Mouse (Mus musculus): ENCODE measurements around the gene Gpr141. TPM values are rescaled to one million over a fixed set of nuclear protein-coding genes. Genes with fewer than 3 reads are reported as not detected.

Gene Gpr141
- polyA plus RNA-seq (2016; fragmentation: Nextera tagmentation; extraction: Ambion mirVana), result 0.10 and 0.40 TPM in 2 replicates

DNA sequence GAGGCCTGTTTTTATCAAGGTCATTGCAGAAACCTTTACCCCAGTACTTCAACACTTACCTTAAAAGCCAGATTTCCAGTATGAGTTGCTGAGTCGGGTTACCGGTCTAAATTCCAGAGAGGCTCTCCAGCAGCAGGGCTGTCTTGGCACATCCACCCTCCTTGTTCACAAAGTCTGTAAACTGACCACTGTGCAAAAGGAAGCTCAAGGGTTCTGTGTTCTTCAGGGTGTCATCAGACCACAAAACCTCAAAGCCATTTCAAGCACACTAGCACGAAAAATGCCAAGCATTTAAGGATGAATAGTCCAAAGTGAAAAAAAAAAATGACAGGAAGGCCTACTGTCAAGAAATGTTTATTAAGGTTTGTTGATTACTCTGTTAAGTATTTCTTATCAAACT lies at the start of gene Gpr141:
Gene Gpr141 (minus strand): TSS at position 187 of the 400 bp plus-strand sequence.
- no peaks in the 10 kb centered on the region for H3K4me1 ChIP-seq
- no peak for ATAC-seq (ENCODE audit: low FRiP score, low read depth)
- no peaks in the 10 kb centered on the region for H3K9me3 ChIP-seq
- H3K36me3 ChIP-seq, result no peaks in the 10 kb centered on the region
- H3K27ac ChIP-seq, result no peak within 1 kb of the TSS
- no peak within 1 kb of the TSS for H3K4me3 ChIP-seq
- 66% methylated on average over 3 of the region's 3 CpGs for WGBS
- H3K27me3 ChIP-seq (replicated peaks), result no peaks in the 10 kb centered on the region
- H3K9ac ChIP-seq, result no peak within 1 kb of the TSS
- no peak within 1 kb of the TSS for H3K4me2 ChIP-seq (replicated peaks)

DNA sequence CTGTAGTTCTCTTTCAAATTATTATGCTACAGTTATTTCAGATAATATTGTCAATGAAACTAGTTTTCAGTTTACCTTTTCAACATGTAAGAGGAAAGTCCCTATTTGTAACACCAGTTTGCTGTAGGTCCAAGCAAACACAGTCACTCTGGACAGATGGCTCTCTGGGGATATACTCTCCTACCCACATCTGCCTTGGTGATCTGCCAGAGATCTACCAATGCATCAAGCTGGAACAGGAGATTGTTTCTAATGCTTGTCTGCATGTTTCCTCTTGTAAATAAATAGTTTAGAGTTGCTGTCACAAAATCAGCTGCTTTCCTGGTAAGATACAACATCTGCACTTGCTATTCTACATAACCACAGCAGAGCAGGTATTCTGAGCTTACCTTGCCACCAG lies 40.2 kb upstream of the Gpr141 start:
- Histone ChIP-seq H3K9me3 (no peaks in the 10 kb centered on the region), H3K27ac (no peak overlapping the region), H3K4me2 (replicated peaks) (no peak overlapping the region), H3K27me3 (replicated peaks) (peaks cover 53% of the 10 kb centered on the region), H3K9ac (no peak overlapping the region), H3K36me3 (no peaks in the 10 kb centered on the region), H3K4me3 (no peak overlapping the region), H3K4me1 (no peaks in the 10 kb centered on the region)
- ATAC-seq (ENCODE audit: low FRiP score, low read depth), result no peak

DNA sequence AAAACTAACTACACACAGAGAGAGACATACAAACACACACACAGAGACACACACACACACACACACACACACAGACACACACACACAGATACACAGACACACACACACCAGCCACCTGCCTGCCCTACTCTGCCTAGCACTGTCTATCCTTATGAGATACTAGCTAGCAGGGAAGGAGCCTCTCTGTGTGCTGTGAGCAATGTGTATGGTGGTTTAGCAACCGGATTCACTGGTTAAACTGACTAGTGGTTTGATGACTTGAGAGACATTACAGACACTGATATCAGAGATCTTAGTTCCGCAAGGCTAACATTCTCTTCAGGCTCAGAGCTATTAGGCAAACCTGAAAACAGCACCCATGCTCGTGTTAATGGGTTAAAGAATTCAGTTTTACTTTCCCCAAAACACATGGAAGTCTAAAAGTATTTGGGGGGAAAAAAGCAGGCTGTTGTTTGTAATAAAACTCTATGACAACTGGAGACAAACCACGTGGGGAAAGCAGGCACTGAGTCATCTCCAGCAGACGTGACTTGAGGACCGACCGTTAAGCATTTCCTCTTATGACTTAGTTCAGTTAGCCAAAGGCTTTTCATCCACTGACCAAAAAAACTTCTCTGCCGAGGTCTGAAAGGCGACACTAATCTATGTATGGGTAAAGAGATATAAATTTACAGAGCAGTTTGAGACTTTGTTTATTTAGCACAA lies 30.7 kb upstream of the Gpr141 start:
- 78% methylated on average over 9 of the region's 9 CpGs for WGBS
- H3K9ac ChIP-seq, result no peak overlapping the region
- no peak for ATAC-seq (ENCODE audit: low FRiP score, low read depth)
- no peaks in the 10 kb centered on the region; the same call in 1 of the 2 replicates for H3K9me3 ChIP-seq
- H3K27ac ChIP-seq, result no peak overlapping the region
- no peak overlapping the region for H3K4me2 ChIP-seq (replicated peaks)
- no peaks in the 10 kb centered on the region for H3K36me3 ChIP-seq
- no peak overlapping the region for H3K4me3 ChIP-seq
- H3K27me3 ChIP-seq (replicated peaks), result peaks cover 43% of the 10 kb centered on the region
- no peaks in the 10 kb centered on the region for H3K4me1 ChIP-seq

- whole genome bisulfite sequencing, result 73% methylated on average over 2 of the region's 2 CpGs
- no peaks in the 10 kb centered on the region for H3K4me1 ChIP-seq
- no peaks in the 10 kb centered on the region; the same call in 1 of the 2 replicates for H3K9me3 ChIP-seq
- no peak overlapping the region for H3K4me3 ChIP-seq
- no peak overlapping the region for H3K4me2 ChIP-seq (replicated peaks)
- no peak overlapping the region for H3K27ac ChIP-seq
- no peak overlapping the region for H3K9ac ChIP-seq
- peaks cover 43% of the 10 kb centered on the region for H3K27me3 ChIP-seq (replicated peaks)
- ATAC-seq (ENCODE audit: low FRiP score, low read depth), result no peak
- no peaks in the 10 kb centered on the region for H3K36me3 ChIP-seq
Observed at GRCm38 (mm10) chr13:19854049-19854448, 30.0 kb upstream of the Gpr141 start.

DNA sequence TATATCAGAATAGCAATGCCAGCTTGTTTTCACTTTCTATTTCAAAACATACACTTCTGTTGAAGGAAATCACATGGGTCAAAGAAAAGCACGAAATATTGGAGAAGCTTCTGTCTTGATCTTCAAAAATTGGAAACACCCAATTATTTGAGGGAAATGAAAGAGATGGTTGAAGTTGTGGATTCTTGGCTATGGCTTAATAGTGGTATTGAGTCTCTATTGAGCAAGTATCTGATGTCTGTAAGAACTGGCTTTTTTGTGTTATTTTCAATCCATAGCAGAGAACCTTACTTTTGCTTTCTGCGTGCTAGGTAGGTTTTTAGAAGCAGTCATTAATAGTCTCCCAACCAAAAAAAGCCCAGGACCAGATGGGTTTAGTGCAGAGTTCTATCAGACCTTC lies 19.4 kb upstream of the Gpr141 start:
- WGBS, result 91% methylated on average over 2 of the region's 2 CpGs
- Histone ChIP-seq H3K4me2 (replicated peaks) (no peak overlapping the region), H3K4me1 (no peaks in the 10 kb centered on the region), H3K4me3 (no peak overlapping the region), H3K9ac (no peak overlapping the region), H3K27me3 (replicated peaks) (no peaks in the 10 kb centered on the region), H3K9me3 (no peaks in the 10 kb centered on the region), H3K36me3 (no peaks in the 10 kb centered on the region), H3K27ac (no peak overlapping the region)
- ATAC-seq (ENCODE audit: low FRiP score, low read depth), result no peak

GRCm38 (mm10) chr13:19842707-19843106 lies 18.6 kb upstream of the Gpr141 start:
- H3K4me3 ChIP-seq, result no peak overlapping the region
- H3K36me3 ChIP-seq, result no peaks in the 10 kb centered on the region
- WGBS, result 82% methylated on average over 3 of the region's 3 CpGs
- H3K27me3 ChIP-seq (replicated peaks), result no peaks in the 10 kb centered on the region
- ATAC-seq (ENCODE audit: low FRiP score, low read depth), result no peak
- no peak overlapping the region for H3K9ac ChIP-seq
- H3K4me2 ChIP-seq (replicated peaks), result no peak overlapping the region
- H3K4me1 ChIP-seq, result no peaks in the 10 kb centered on the region
- no peaks in the 10 kb centered on the region for H3K9me3 ChIP-seq
- no peak overlapping the region for H3K27ac ChIP-seq

GRCm38 (mm10) chr13:19841615-19842014 lies 17.6 kb upstream of the Gpr141 start:
- H3K27me3 ChIP-seq (replicated peaks), result no peaks in the 10 kb centered on the region
- ATAC-seq (ENCODE audit: low FRiP score, low read depth), result no peak

DNA sequence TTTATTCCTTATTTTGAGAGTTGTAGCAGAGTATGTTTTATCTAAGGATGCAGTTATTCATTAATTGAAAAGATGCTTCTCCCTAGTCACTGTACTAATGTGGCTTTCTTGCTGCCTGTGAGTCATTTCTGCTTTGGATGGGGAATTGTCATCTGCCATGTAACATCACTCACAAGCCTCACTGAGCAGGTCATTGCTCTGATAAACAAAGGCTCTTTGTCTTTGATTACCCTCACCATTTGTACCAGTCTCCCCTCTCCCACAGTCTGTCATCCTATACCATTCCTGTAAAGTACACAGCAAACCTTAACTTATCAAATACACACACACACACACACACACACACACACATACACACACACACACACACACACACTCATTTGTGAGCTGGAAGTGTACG lies 16.1 kb upstream of the Gpr141 start:
- Histone ChIP-seq H3K9me3 (no peaks in the 10 kb centered on the region), H3K4me1 (no peaks in the 10 kb centered on the region), H3K36me3 (no peaks in the 10 kb centered on the region), H3K9ac (no peak overlapping the region), H3K4me2 (replicated peaks) (no peak overlapping the region), H3K27ac (no peak overlapping the region), H3K27me3 (replicated peaks) (no peaks in the 10 kb centered on the region), H3K4me3 (no peak overlapping the region)
- 73% methylated on average over 1 of the region's 1 CpGs for WGBS
- no peak for ATAC-seq (ENCODE audit: low FRiP score, low read depth)

More at GRCm38 (mm10) chr13:19841615-19842014, 17.6 kb upstream of the Gpr141 start:
- no peak overlapping the region for H3K4me2 ChIP-seq (replicated peaks)
- no peaks in the 10 kb centered on the region for H3K4me1 ChIP-seq
- H3K27ac ChIP-seq, result no peak overlapping the region
- WGBS, result 79% methylated on average over 5 of the region's 5 CpGs
- no peak overlapping the region for H3K4me3 ChIP-seq
- no peaks in the 10 kb centered on the region for H3K9me3 ChIP-seq
- H3K36me3 ChIP-seq, result no peaks in the 10 kb centered on the region
- no peak overlapping the region for H3K9ac ChIP-seq

- Histone ChIP-seq H3K36me3 (no peaks in the 10 kb centered on the region), H3K9ac (no peak overlapping the region), H3K4me1 (no peaks in the 10 kb centered on the region), H3K27ac (no peak overlapping the region), H3K9me3 (no peaks in the 10 kb centered on the region), H3K27me3 (replicated peaks) (no peaks in the 10 kb centered on the region), H3K4me3 (no peak overlapping the region), H3K4me2 (replicated peaks) (no peak overlapping the region)
- WGBS, result 93% methylated on average over 4 of the region's 4 CpGs
- no peak for ATAC-seq (ENCODE audit: low FRiP score, low read depth)
Observed at GRCm38 (mm10) chr13:19830560-19830959, 6.5 kb upstream of the Gpr141 start.

- Histone ChIP-seq H3K27ac (no peak overlapping the region), H3K4me3 (no peak overlapping the region), H3K36me3 (no peaks in the 10 kb centered on the region), H3K9ac (no peak overlapping the region), H3K9me3 (no peaks in the 10 kb centered on the region), H3K4me2 (replicated peaks) (no peak overlapping the region), H3K27me3 (replicated peaks) (no peaks in the 10 kb centered on the region), H3K4me1 (no peaks in the 10 kb centered on the region)
- no peak for ATAC-seq (ENCODE audit: low FRiP score, low read depth)
- 87% methylated on average over 2 of the region's 2 CpGs for WGBS
Observed at GRCm38 (mm10) chr13:19828095-19828494, 4.0 kb upstream of the Gpr141 start.

- no peak overlapping the region for H3K4me3 ChIP-seq
- no peaks in the 10 kb centered on the region for H3K9me3 ChIP-seq
- H3K9ac ChIP-seq, result no peak overlapping the region
- H3K4me1 ChIP-seq, result no peaks in the 10 kb centered on the region
- no peak overlapping the region for H3K4me2 ChIP-seq (replicated peaks)
- no peaks in the 10 kb centered on the region for H3K36me3 ChIP-seq
- no peak for ATAC-seq (ENCODE audit: low FRiP score, low read depth)
- no peaks in the 10 kb centered on the region for H3K27me3 ChIP-seq (replicated peaks)
- no peak overlapping the region for H3K27ac ChIP-seq
Observed at GRCm38 (mm10) chr13:19821639-19822038, 2.4 kb downstream of the Gpr141 start.

GRCm38 (mm10) chr13:19819926-19820325 lies 4.1 kb downstream of the Gpr141 start:
- no peak overlapping the region for H3K4me3 ChIP-seq
- WGBS, result 92% methylated on average over 4 of the region's 4 CpGs

GRCm38 (mm10) chr13:19819243-19819642 lies 4.8 kb downstream of the Gpr141 start:
- H3K9me3 ChIP-seq, result no peaks in the 10 kb centered on the region
- no peak overlapping the region for H3K9ac ChIP-seq
- no peak for ATAC-seq (ENCODE audit: low FRiP score, low read depth)
- no peak overlapping the region for H3K4me3 ChIP-seq
- no peak overlapping the region for H3K4me2 ChIP-seq (replicated peaks)
- H3K4me1 ChIP-seq, result no peaks in the 10 kb centered on the region
- 36% methylated on average over 2 of the region's 2 CpGs for WGBS
- H3K27me3 ChIP-seq (replicated peaks), result no peaks in the 10 kb centered on the region
- no peak overlapping the region for H3K27ac ChIP-seq
- H3K36me3 ChIP-seq, result no peaks in the 10 kb centered on the region

More at GRCm38 (mm10) chr13:19819926-19820325, 4.1 kb downstream of the Gpr141 start:
- Histone ChIP-seq H3K27me3 (replicated peaks) (no peaks in the 10 kb centered on the region), H3K9ac (no peak overlapping the region), H3K36me3 (no peaks in the 10 kb centered on the region), H3K4me2 (replicated peaks) (no peak overlapping the region), H3K4me1 (no peaks in the 10 kb centered on the region), H3K27ac (no peak overlapping the region), H3K9me3 (no peaks in the 10 kb centered on the region)
- ATAC-seq (ENCODE audit: low FRiP score, low read depth), result no peak

All from neural tube, embryonic 12.5 days (tissue).